Mouse (Mus musculus): ENCODE measurements around the gene Olfr1357. TPM values are rescaled to one million over a fixed set of nuclear protein-coding genes. Genes with fewer than 3 reads are reported as not detected.

Olfr1357 gene
- polyA plus RNA-seq, 1 experiment from 2014 or later, result not detected

- Histone ChIP-seq H3K9ac (ENCODE audit: low read depth, low read length) (no peak overlapping the region), H3K4me2 (replicated peaks; ENCODE audit: low read depth, low read length) (no peak overlapping the region), H3K9me3 (ENCODE audit: control insufficient read depth, low read length) (no peaks in the 10 kb centered on the region), H3K27ac (ENCODE audit: low read depth, low read length) (no peak overlapping the region), H3K36me3 (ENCODE audit: control insufficient read depth, insufficient read depth, low read length) (no peaks in the 10 kb centered on the region), H3K4me1 (replicated peaks; ENCODE audit: control insufficient read depth, insufficient read depth, low read length) (no peaks in the 10 kb centered on the region), H3K27me3 (ENCODE audit: control insufficient read depth, insufficient read depth, low read length) (no peaks in the 10 kb centered on the region), H3K4me3 (ENCODE audit: low read depth, low read length) (no peak overlapping the region)
- no peak for ATAC-seq (ENCODE audit: low FRiP score)
- DNase-seq (ENCODE audit: low spot score), result no peak
- 86% methylated on average over 5 of the region's 5 CpGs for WGBS
These were observed 18.0 kb downstream of the Olfr1357 start for GRCm38 (mm10) chr10:78599865-78600264.

GRCm38 (mm10) chr10:78594566-78594965 lies 23.3 kb downstream of the Olfr1357 start:
- Histone ChIP-seq H3K36me3 (ENCODE audit: control insufficient read depth, insufficient read depth, low read length) (no peaks in the 10 kb centered on the region), H3K27me3 (ENCODE audit: control insufficient read depth, insufficient read depth, low read length) (no peaks in the 10 kb centered on the region), H3K4me1 (replicated peaks; ENCODE audit: control insufficient read depth, insufficient read depth, low read length) (no peaks in the 10 kb centered on the region; the same call in 1 of the 2 replicates), H3K27ac (ENCODE audit: low read depth, low read length) (no peak overlapping the region), H3K9me3 (ENCODE audit: control insufficient read depth, low read length) (no peaks in the 10 kb centered on the region), H3K4me3 (ENCODE audit: low read depth, low read length) (no peak overlapping the region), H3K9ac (ENCODE audit: low read depth, low read length) (no peak overlapping the region), H3K4me2 (replicated peaks; ENCODE audit: low read depth, low read length) (no peak overlapping the region)
- ATAC-seq (ENCODE audit: low FRiP score), result no peak
- no peak for DNase-seq (ENCODE audit: low spot score)

GRCm38 (mm10) chr10:78594157-78594556 lies 23.7 kb downstream of the Olfr1357 start:
- Histone ChIP-seq H3K27me3 (ENCODE audit: control insufficient read depth, insufficient read depth, low read length) (no peaks in the 10 kb centered on the region), H3K4me2 (replicated peaks; ENCODE audit: low read depth, low read length) (no peak overlapping the region), H3K9me3 (ENCODE audit: control insufficient read depth, low read length) (no peaks in the 10 kb centered on the region), H3K36me3 (ENCODE audit: control insufficient read depth, insufficient read depth, low read length) (no peaks in the 10 kb centered on the region), H3K9ac (ENCODE audit: low read depth, low read length) (no peak overlapping the region), H3K27ac (ENCODE audit: low read depth, low read length) (no peak overlapping the region), H3K4me3 (ENCODE audit: low read depth, low read length) (no peak overlapping the region), H3K4me1 (replicated peaks; ENCODE audit: control insufficient read depth, insufficient read depth, low read length) (no peaks in the 10 kb centered on the region; the same call in 1 of the 2 replicates)
- DNase-seq (ENCODE audit: low spot score) (no peak), ATAC-seq (ENCODE audit: low FRiP score) (no peak)
- WGBS, result 82% methylated on average over 6 of the region's 6 CpGs

- H3K27me3 ChIP-seq (ENCODE audit: control insufficient read depth, insufficient read depth, low read length), result no peaks in the 10 kb centered on the region
- H3K9me3 ChIP-seq (ENCODE audit: control insufficient read depth, low read length), result no peaks in the 10 kb centered on the region
- no peak for DNase-seq (ENCODE audit: low spot score)
- no peaks in the 10 kb centered on the region; the same call in 1 of the 2 replicates for H3K4me1 ChIP-seq (replicated peaks; ENCODE audit: control insufficient read depth, insufficient read depth, low read length)
- no peak for ATAC-seq (ENCODE audit: low FRiP score)
- no peaks in the 10 kb centered on the region for H3K36me3 ChIP-seq (ENCODE audit: control insufficient read depth, insufficient read depth, low read length)
- no peak overlapping the region for H3K27ac ChIP-seq (ENCODE audit: low read depth, low read length)
- no peak overlapping the region for H3K4me3 ChIP-seq (ENCODE audit: low read depth, low read length)
- 95% methylated on average over 5 of the region's 5 CpGs for WGBS
- no peak overlapping the region for H3K9ac ChIP-seq (ENCODE audit: low read depth, low read length)
- H3K4me2 ChIP-seq (replicated peaks; ENCODE audit: low read depth, low read length), result no peak overlapping the region
These were observed 24.1 kb downstream of the Olfr1357 start for GRCm38 (mm10) chr10:78593736-78594135.

GRCm38 (mm10) chr10:78592856-78593379 lies 25.0 kb downstream of the Olfr1357 start:
- 86% methylated on average over 4 of the region's 4 CpGs for WGBS

GRCm38 (mm10) chr10:78591406-78592328 lies 26.2 kb downstream of the Olfr1357 start, which contains the start of gene Syde1:
Syde1 (minus strand) TSS chr10:78591964.
- DNase-seq (ENCODE audit: low spot score) (peak; percentile 66), ATAC-seq (ENCODE audit: low FRiP score) (peak; percentile 76)
- Histone ChIP-seq H3K27me3 (ENCODE audit: control insufficient read depth, insufficient read depth, low read length) (no peaks in the 10 kb centered on the region), H3K27ac (ENCODE audit: low read depth, low read length) (peak within 1 kb of the TSS; percentile 33; the same call in 1 of the 2 replicates), H3K4me1 (replicated peaks; ENCODE audit: control insufficient read depth, insufficient read depth, low read length) (no peaks in the 10 kb centered on the region; the same call in 1 of the 2 replicates), H3K36me3 (ENCODE audit: control insufficient read depth, insufficient read depth, low read length) (peaks cover 4% of the 10 kb centered on the region; the same call in 1 of the 2 replicates), H3K4me2 (replicated peaks; ENCODE audit: low read depth, low read length) (peak within 1 kb of the TSS; percentile 86), H3K9me3 (ENCODE audit: control insufficient read depth, low read length) (no peaks in the 10 kb centered on the region), H3K4me3 (ENCODE audit: low read depth, low read length) (peak within 1 kb of the TSS; percentile 55), H3K9ac (ENCODE audit: low read depth, low read length) (peak within 1 kb of the TSS; percentile 73)
- 4% methylated on average over 49 of the region's 54 CpGs for WGBS

More at GRCm38 (mm10) chr10:78592856-78593379, 25.0 kb downstream of the Olfr1357 start:
- Histone ChIP-seq H3K36me3 (ENCODE audit: control insufficient read depth, insufficient read depth, low read length) (no peaks in the 10 kb centered on the region), H3K9me3 (ENCODE audit: control insufficient read depth, low read length) (no peaks in the 10 kb centered on the region), H3K4me1 (replicated peaks; ENCODE audit: control insufficient read depth, insufficient read depth, low read length) (no peaks in the 10 kb centered on the region; the same call in 1 of the 2 replicates), H3K27me3 (ENCODE audit: control insufficient read depth, insufficient read depth, low read length) (no peaks in the 10 kb centered on the region), H3K4me3 (ENCODE audit: low read depth, low read length) (no peak overlapping the region), H3K9ac (ENCODE audit: low read depth, low read length) (no peak overlapping the region), H3K4me2 (replicated peaks; ENCODE audit: low read depth, low read length) (no peak overlapping the region), H3K27ac (ENCODE audit: low read depth, low read length) (no peak overlapping the region)
- ATAC-seq (ENCODE audit: low FRiP score), result no peak
- no peak for DNase-seq (ENCODE audit: low spot score)

GRCm38 (mm10) chr10:78590744-78591143 lies 27.1 kb downstream of the Olfr1357 start:
- no peaks in the 10 kb centered on the region for H3K27me3 ChIP-seq (ENCODE audit: control insufficient read depth, insufficient read depth, low read length)
- DNase-seq (ENCODE audit: low spot score) (peak; percentile 17), ATAC-seq (ENCODE audit: low FRiP score) (no peak)
- H3K4me3 ChIP-seq (ENCODE audit: low read depth, low read length), result peak overlapping the region; percentile 55
- H3K9me3 ChIP-seq (ENCODE audit: control insufficient read depth, low read length), result no peaks in the 10 kb centered on the region
- peaks cover 5% of the 10 kb centered on the region; the same call in 1 of the 2 replicates for H3K36me3 ChIP-seq (ENCODE audit: control insufficient read depth, insufficient read depth, low read length)
- peak overlapping the region; percentile 86 for H3K4me2 ChIP-seq (replicated peaks; ENCODE audit: low read depth, low read length)
- WGBS, result 42% methylated on average over 9 of the region's 9 CpGs
- H3K27ac ChIP-seq (ENCODE audit: low read depth, low read length), result peak overlapping the region; percentile 33; the same call in 1 of the 2 replicates
- peak overlapping the region; percentile 73; the same call in 1 of the 2 replicates for H3K9ac ChIP-seq (ENCODE audit: low read depth, low read length)
- H3K4me1 ChIP-seq (replicated peaks; ENCODE audit: control insufficient read depth, insufficient read depth, low read length), result no peaks in the 10 kb centered on the region; the same call in 1 of the 2 replicates

- ATAC-seq (ENCODE audit: low FRiP score) (no peak), DNase-seq (ENCODE audit: low spot score) (no peak)
- Histone ChIP-seq H3K4me3 (ENCODE audit: low read depth, low read length) (no peak overlapping the region), H3K4me1 (replicated peaks; ENCODE audit: control insufficient read depth, insufficient read depth, low read length) (no peaks in the 10 kb centered on the region; the same call in 1 of the 2 replicates), H3K36me3 (ENCODE audit: control insufficient read depth, insufficient read depth, low read length) (peaks cover 5% of the 10 kb centered on the region), H3K27ac (ENCODE audit: low read depth, low read length) (no peak overlapping the region), H3K27me3 (ENCODE audit: control insufficient read depth, insufficient read depth, low read length) (no peaks in the 10 kb centered on the region), H3K9me3 (ENCODE audit: control insufficient read depth, low read length) (no peaks in the 10 kb centered on the region), H3K9ac (ENCODE audit: low read depth, low read length) (no peak overlapping the region), H3K4me2 (replicated peaks; ENCODE audit: low read depth, low read length) (no peak overlapping the region)
- WGBS, result 95% methylated on average over 8 of the region's 8 CpGs
These were observed 28.0 kb downstream of the Olfr1357 start for GRCm38 (mm10) chr10:78589901-78590300.
